Mouse (Mus musculus) limb, embryonic 13.5 days (tissue): ENCODE results near the gene Npr2. TPM values are rescaled to one million over a fixed set of nuclear protein-coding genes. Genes with fewer than 3 reads are reported as not detected.
"Not testable (repeated sequence)": the region's sequence is repeated elsewhere in the genome, so short reads cannot be mapped to it uniquely, and the experiment has no call there.

Source experiments
- ATAC-seq: fragments of 200-750 bp; cut with Nextera tagmentation; 2 replicates; pipeline ENCODE4 v1.8.0; 2017; ENCODE audit warnings: low read depth, moderate number of reproducible peaks, moderate TSS enrichment; ENCODE audit not compliant: low FRiP score
- H3K27ac ChIP-seq: fragments of 300-500 bp; sonication (generic); 2 replicates; pipeline ENCODE4 v1.5.1; 2015; ENCODE audit warnings: inconsistent platforms, mild to moderate bottlenecking, moderate library complexity
- H3K27me3 ChIP-seq: fragments of 300-500 bp; sonication (generic); 2 replicates; pipeline ENCODE4 v1.6.1; 2015; ENCODE audit warnings: mild to moderate bottlenecking, inconsistent platforms
- H3K36me3 ChIP-seq: fragments of 300-500 bp; sonication (generic); 2 replicates; pipeline ENCODE4 v1.6.1; 2015; ENCODE audit warnings: inconsistent platforms, mild to moderate bottlenecking, moderate library complexity
- H3K4me1 ChIP-seq: fragments of 300-500 bp; sonication (generic); 2 replicates; pipeline ENCODE4 v1.6.1; 2015; ENCODE audit warnings: inconsistent platforms
- H3K4me2 ChIP-seq: fragments of 300-500 bp; sonication (generic); replicated peaks from 2 replicates; pipeline ENCODE4 v1.6.1; 2015; ENCODE audit warnings: inconsistent platforms, mild to moderate bottlenecking, moderate library complexity
- H3K4me3 ChIP-seq: fragments of 300-500 bp; sonication (generic); 2 replicates; pipeline ENCODE4 v1.5.1; 2015; ENCODE audit warnings: moderate library complexity, mild to moderate bottlenecking, inconsistent platforms
- H3K9ac ChIP-seq: fragments of 300-500 bp; sonication (generic); 2 replicates; pipeline ENCODE4 v1.6.1; 2015; ENCODE audit warnings: mild to moderate bottlenecking, inconsistent platforms
- H3K9me3 ChIP-seq: fragments of 300-500 bp; sonication (generic); 2 replicates; pipeline ENCODE4 v1.6.1; 2016; ENCODE audit warnings: inconsistent platforms
- WGBS: fragments of 180-500 bp; shearing (Covaris S2); methylation state at CpG from one replicate; pipeline ENCODE4 v1.1.7; 2015; 5-methylcytosine and 5-hydroxymethylcytosine counted together
- polyA plus RNA-seq: library from polyadenylated mRNA; unstranded; fragments of >200 nt; fragmentation: Nextera tagmentation; extraction: Ambion mirVana; gene quantifications from 2 replicates; pipeline ENCODE4 v1.2.1, GENCODE M21; 2015

The Npr2 gene
- polyA plus RNA-seq: 18.7 and 20.2 TPM in 2 replicates

DNA sequence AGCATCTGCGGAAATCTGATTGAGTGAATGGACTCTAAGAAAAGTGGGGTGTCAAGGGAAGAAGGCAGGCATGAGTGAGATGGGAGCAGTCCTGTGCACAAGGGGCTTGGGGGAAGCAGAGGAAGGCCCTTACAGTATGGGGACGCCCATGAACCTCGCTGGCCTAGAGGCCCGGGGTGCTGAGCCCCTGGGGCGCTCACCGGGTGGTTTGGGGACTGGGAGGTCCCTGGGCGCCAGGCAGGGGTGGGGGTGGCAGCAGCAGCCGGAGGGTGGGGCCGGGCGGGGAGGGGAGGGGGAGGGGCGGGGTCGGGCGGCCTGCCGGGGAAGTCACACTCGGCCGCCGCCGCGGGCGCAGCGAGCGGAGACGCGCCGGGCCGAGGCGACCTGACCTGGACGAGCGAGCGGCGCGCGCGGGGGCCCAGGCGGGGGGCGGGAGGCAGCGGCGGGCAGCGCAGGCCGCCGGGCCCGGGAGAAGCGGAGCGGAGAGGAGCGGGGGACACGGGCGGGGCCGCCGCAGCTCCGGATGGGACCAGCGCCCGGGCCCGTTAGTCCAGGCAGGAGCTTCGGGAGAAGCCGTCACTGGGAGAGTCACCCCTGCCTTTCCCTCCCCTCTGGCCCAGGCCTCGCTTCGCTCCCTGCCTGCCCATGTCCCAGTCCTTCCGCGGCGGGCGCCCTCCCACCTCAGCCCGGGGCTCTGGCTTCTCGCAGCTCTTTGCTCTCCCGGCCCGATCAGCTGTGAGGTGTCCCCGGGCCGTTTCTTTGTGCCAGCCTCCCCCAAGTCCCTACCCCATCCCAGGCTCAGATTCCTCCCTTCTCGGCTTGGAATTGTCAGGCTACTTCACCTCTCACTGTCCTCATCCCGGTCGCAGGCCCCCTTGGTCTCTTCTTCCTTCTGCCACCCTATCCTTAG lies at the start of gene Npr2:
Gene Npr2, plus strand, starts transcription at position 890 of the 910 bp plus-strand sequence.
- peaks cover 45% of the 10 kb centered on the region for H3K4me1 ChIP-seq
- peak; percentile 40 for ATAC-seq
- peak within 1 kb of the TSS; percentile 73 for H3K4me3 ChIP-seq
- H3K27ac ChIP-seq: peak within 1 kb of the TSS; percentile 76
- peak within 1 kb of the TSS; percentile 97 for H3K9ac ChIP-seq
- no peaks in the 10 kb centered on the region for H3K36me3 ChIP-seq
- H3K27me3 ChIP-seq: peaks cover 9% of the 10 kb centered on the region; the same call in 1 of the 2 replicates
- 0 out of 2 replicates have a peak, but pooled peaks cover 1% of the 10 kb centered on the region for H3K9me3 ChIP-seq
- WGBS: under 1% methylated on average over 66 of the region's 70 CpGs
- H3K4me2 ChIP-seq: peak within 1 kb of the TSS; percentile 94

DNA sequence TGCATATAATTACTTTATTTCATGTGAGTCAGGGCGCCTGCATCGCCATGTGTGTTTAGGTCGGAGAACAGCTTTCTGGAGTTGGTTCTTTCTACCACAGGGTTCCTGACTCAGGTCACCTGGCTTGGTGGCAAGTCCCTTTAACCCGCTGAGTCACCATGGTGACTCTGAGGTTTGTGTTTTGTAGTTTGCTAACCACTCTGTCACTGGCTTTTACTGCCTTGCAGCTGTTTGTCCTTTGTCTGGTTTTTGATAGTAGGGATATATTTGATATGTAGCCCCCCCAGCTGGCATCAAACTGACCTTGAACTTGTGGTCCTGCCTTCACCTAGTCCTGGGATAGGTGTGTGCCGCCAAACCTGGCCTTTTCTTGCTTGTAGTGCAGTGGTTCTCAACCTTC lies 49.5 kb upstream of the Npr2 start:
- no peaks in the 10 kb centered on the region for H3K9me3 ChIP-seq
- H3K27ac ChIP-seq: no peak overlapping the region
- no peak overlapping the region for H3K4me3 ChIP-seq
- no peak overlapping the region for H3K9ac ChIP-seq
- no peak overlapping the region for H3K4me2 ChIP-seq
- WGBS: 92% methylated on average over 5 of the region's 5 CpGs
- peaks cover 51% of the 10 kb centered on the region for H3K36me3 ChIP-seq
- ATAC-seq: no peak
- H3K27me3 ChIP-seq: no peaks in the 10 kb centered on the region
- H3K4me1 ChIP-seq: peaks cover 21% of the 10 kb centered on the region

DNA sequence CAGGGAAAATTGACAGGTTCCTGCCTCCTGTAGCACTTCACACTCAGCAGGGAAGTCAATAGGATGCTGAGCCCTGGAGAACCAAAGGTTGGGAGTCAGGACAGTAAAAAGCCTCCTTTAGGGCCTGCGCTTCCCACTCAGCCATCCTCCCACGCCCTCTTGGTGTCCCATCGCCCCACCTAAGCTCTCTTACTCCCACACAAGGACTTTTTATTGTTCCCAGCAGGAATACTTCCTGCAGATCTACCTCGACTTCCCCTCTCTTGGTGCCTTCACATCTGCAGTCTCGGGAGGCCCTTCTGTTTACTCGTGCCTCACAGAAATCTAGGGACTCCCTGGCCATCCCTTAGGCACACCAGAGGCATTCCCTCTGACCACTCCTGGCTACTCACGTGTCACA lies 48.3 kb upstream of the Npr2 start:
- 62% methylated on average over 7 of the region's 7 CpGs for WGBS
- H3K27ac ChIP-seq: no peak overlapping the region
- peaks cover 51% of the 10 kb centered on the region for H3K36me3 ChIP-seq
- H3K27me3 ChIP-seq: no peaks in the 10 kb centered on the region
- no peak overlapping the region for H3K4me3 ChIP-seq
- no peak for ATAC-seq
- no peak overlapping the region; the same call in 1 of the 2 replicates for H3K9ac ChIP-seq
- H3K4me1 ChIP-seq: peaks cover 18% of the 10 kb centered on the region
- H3K9me3 ChIP-seq: no peaks in the 10 kb centered on the region
- H3K4me2 ChIP-seq: no peak overlapping the region

DNA sequence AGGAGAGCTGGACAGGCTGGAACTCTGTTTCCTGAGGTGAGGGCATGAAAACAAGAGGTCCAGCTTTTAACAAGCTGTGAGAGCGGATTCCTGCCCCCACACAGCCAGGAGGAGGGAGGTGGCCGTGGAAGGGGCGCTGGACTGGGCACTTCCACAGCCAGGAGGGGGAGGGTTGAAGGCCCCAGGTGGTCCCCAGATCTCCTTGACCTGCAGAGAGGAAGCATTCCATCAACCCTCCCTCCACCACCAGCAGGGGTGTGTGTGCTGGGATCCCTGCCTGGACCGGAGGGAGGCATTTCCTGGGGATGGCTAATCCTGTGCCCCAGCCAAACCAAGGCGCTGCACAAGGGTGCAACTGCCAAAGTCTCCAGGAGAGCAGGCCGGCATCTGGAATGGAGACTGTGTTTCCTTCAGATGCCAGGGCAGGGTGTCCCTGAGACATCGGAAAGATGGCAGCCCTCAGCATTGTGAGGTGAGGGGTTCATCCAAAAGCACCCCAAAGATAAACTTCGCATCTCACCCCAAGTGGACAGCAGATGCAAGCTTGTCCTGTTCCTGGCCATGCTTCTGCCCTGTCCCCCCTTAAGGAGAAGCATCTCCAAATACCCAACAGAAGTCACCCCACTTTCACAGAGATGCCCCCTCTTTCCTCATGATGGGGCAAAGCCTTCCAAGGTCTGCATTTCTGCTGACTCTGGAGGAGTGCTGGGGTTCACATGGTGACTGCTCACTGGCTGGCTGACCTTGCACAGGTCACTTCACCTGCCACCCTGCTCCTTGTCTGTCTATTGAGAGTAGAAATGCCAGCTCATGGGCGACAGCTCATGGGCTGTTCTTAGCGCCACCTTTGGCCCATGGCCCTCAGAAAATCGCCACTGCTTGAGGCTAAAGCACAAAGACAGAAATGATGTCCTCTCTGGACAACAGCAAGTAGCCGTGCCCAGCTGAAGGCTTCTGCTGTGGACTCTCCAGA lies 47.0 kb upstream of the Npr2 start, which contains the start of gene Msmp:
Gene Msmp, minus strand, starts transcription at position 51 of the 973 bp plus-strand sequence.
- peaks cover 13% of the 10 kb centered on the region for H3K4me1 ChIP-seq
- no peak within 1 kb of the TSS for H3K4me3 ChIP-seq
- peaks cover 51% of the 10 kb centered on the region for H3K36me3 ChIP-seq
- no peak within 1 kb of the TSS; the same call in 1 of the 2 replicates for H3K27ac ChIP-seq
- no peak for ATAC-seq
- H3K9me3 ChIP-seq: no peaks in the 10 kb centered on the region
- 66% methylated on average over 12 of the region's 12 CpGs for WGBS
- H3K27me3 ChIP-seq: no peaks in the 10 kb centered on the region
- H3K9ac ChIP-seq: peak within 1 kb of the TSS; percentile 13; the same call in 1 of the 2 replicates
- H3K4me2 ChIP-seq: no peak within 1 kb of the TSS

DNA sequence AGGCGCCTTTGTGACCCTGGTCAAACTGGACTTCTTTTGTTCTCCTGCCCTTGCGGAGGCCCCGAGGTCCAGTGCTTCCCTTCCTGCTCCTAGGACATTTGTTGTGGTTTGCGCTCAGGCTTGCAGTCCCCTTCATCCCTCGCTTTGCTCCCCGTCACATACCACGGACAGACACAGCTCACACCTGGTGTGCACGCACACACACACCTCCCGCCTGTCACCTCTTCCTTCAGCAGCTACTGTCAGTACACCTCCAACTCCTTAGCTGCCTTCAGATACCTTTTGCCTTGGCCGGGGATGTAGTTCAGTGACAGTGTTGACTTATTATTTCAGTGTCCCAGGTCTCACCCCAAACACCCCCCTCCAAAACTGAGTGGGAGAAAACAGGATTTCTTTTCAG lies 46.1 kb upstream of the Npr2 start:
- H3K27me3 ChIP-seq: no peaks in the 10 kb centered on the region
- H3K4me1 ChIP-seq: peaks cover 5% of the 10 kb centered on the region
- no peak overlapping the region for H3K4me2 ChIP-seq
- ATAC-seq: no peak
- H3K36me3 ChIP-seq: peaks cover 46% of the 10 kb centered on the region
- no peak overlapping the region for H3K9ac ChIP-seq
- no peak overlapping the region for H3K4me3 ChIP-seq
- no peaks in the 10 kb centered on the region for H3K9me3 ChIP-seq
- 66% methylated on average over 9 of the region's 10 CpGs for WGBS
- H3K27ac ChIP-seq: no peak overlapping the region

DNA sequence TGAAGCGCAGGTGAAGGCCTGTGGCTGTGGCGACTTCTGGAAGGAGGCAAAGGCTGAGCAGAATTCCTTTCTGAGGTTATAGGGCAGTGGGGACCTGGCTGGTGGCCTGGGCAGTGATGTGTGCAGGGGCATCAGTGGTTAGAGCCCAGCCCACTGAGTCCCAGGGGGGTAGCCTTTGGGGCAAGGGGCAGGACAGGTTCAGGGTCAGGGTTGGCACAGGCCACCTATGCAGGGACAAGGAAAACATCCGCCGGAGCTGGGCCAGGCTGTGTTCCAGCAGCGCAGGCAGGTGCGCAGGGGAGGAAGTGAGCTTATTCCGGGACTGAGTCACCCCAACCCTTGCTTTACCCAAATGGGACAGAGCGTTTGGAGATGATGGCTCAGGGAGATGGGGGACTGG lies 45.3 kb upstream of the Npr2 start:
- H3K27me3 ChIP-seq: no peaks in the 10 kb centered on the region
- H3K4me3 ChIP-seq: no peak overlapping the region
- no peaks in the 10 kb centered on the region for H3K9me3 ChIP-seq
- 68% methylated on average over 8 of the region's 8 CpGs for WGBS
- peaks cover 38% of the 10 kb centered on the region for H3K36me3 ChIP-seq
- H3K9ac ChIP-seq: peak overlapping the region; percentile 25; the same call in 1 of the 2 replicates
- no peak; the same call in 1 of the 2 replicates for ATAC-seq
- no peak overlapping the region for H3K27ac ChIP-seq
- H3K4me2 ChIP-seq: no peak overlapping the region
- H3K4me1 ChIP-seq: peaks cover 5% of the 10 kb centered on the region

DNA sequence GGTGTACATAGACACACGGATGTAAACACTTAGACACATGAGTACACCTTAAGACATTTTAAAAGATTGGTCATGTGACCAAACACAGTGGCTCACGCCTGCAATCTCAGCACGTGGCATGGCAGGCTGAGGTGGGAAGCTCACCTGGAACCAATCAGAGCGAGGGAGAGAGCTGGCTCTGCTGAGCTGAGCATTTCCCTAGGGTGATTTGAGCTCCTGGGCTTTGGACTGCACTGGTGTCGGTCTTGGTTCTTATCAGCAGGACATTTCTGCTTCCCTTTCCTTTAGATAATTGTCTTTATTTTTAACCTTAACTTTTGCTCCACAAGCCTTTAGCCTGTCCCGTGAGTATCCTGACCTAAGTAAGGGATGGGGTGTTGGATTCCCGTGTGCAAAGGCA lies 44.1 kb upstream of the Npr2 start:
- 40% methylated on average over 7 of the region's 7 CpGs for WGBS
- H3K9me3 ChIP-seq: no peaks in the 10 kb centered on the region
- ATAC-seq: 0 out of 2 replicates have a peak, but pooled peaks have one; percentile 10
- peaks cover 5% of the 10 kb centered on the region for H3K4me1 ChIP-seq
- H3K4me2 ChIP-seq: no peak overlapping the region
- H3K27ac ChIP-seq: no peak overlapping the region
- peaks cover 26% of the 10 kb centered on the region for H3K36me3 ChIP-seq
- no peaks in the 10 kb centered on the region for H3K27me3 ChIP-seq
- H3K4me3 ChIP-seq: no peak overlapping the region
- H3K9ac ChIP-seq: no peak overlapping the region

DNA sequence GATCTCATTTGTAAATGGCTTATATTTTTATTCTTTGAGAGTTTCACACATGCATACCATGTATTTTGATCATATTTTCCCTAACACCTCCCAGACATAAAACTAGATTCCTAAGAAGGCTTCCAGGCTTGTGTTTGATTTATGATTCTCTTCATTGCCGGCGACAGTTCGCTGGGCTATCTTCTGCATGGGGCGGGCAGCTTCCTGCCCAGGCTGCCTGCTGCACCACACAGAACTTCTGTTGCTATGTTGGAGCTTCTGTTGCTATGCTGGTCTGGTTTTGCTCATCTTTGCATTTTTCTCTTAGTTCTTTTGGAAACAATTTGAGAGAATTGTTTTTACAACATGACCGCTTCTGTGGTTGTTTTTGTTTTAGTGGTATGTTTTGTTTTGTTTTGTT lies 40.2 kb upstream of the Npr2 start:
- Histone ChIP-seq H3K4me2 (no peak overlapping the region), H3K27me3 (no peaks in the 10 kb centered on the region), H3K4me3 (no peak overlapping the region), H3K4me1 (peaks cover 9% of the 10 kb centered on the region), H3K27ac (no peak overlapping the region), H3K36me3 (no peaks in the 10 kb centered on the region), H3K9me3 (no peaks in the 10 kb centered on the region), H3K9ac (no peak overlapping the region)
- WGBS: 73% methylated on average over 5 of the region's 5 CpGs
- no peak for ATAC-seq

DNA sequence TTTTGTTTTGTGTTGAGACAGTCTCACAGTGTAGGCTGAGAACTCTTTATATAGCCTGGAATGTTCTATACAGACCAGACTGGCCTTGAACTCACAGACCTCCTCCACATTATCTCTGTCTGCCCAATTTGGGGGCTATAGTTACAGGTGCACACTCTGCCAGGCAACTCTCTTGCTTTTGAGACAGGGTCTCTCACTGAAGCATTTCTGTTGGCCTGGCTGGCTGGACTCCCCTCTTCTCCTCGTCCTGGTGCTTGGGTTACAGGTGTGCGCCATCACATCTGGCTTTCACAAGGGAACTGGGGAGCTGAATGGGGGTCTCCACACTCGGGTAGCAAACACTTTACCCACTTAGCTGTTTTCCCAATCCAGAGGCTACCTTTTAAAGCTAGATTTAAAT lies 39.8 kb upstream of the Npr2 start:
- no peaks in the 10 kb centered on the region for H3K9me3 ChIP-seq
- H3K36me3 ChIP-seq: no peaks in the 10 kb centered on the region
- WGBS: 59% methylated on average over 3 of the region's 3 CpGs
- H3K9ac ChIP-seq: no peak overlapping the region
- no peaks in the 10 kb centered on the region for H3K27me3 ChIP-seq
- no peak overlapping the region for H3K27ac ChIP-seq
- H3K4me1 ChIP-seq: peaks cover 9% of the 10 kb centered on the region
- no peak overlapping the region for H3K4me2 ChIP-seq
- no peak for ATAC-seq
- H3K4me3 ChIP-seq: no peak overlapping the region

DNA sequence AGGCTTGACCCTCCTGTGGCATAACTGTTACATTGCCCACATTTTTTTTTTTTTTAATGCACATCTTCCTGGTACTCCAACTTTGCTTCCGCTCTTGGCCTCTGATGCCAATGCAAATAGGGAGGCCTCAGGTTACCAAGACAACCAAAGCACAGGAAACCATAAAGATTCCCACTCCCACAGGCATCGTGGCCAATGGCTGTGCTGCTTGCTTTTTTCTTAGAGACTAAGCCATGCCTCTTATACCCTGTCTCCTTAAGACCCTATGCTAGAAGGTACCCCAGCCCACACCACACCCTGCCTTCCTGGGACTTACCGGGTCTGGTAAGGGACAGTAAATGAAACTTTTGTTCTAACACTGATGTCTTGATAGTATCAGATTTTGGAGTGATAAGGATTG lies 38.3 kb upstream of the Npr2 start:
- H3K4me3 ChIP-seq: no peak overlapping the region
- no peaks in the 10 kb centered on the region for H3K9me3 ChIP-seq
- WGBS: 53% methylated on average over 3 of the region's 3 CpGs
- H3K4me2 ChIP-seq: no peak overlapping the region
- no peaks in the 10 kb centered on the region for H3K36me3 ChIP-seq
- H3K27ac ChIP-seq: no peak overlapping the region
- no peak for ATAC-seq
- H3K9ac ChIP-seq: no peak overlapping the region
- no peaks in the 10 kb centered on the region for H3K27me3 ChIP-seq
- peaks cover 4% of the 10 kb centered on the region; the same call in 1 of the 2 replicates for H3K4me1 ChIP-seq

DNA sequence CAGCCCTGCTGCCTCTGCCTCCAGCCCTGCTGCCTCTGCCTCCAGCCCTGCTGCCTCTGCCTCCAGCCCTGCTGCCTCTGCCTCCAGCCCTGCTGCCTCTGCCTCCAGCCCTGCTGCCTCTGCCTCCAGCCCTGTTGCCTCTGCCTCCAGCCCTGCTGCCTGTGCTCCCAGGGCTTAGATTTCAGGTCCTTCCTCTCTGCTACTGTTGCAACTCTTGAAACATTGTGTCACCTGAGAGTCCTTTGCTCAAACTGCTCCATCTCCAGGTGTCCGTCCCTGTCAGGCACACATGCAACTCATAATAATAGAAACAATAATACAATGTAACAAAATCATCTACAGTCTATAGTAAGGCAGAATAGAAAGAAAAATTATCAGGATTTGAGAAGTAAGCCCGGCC lies 35.1 kb upstream of the Npr2 start:
- not testable (repeated sequence) for ATAC-seq, H3K4me3 ChIP-seq, H3K9ac ChIP-seq, H3K4me1 ChIP-seq, H3K27me3 ChIP-seq, H3K27ac ChIP-seq, H3K36me3 ChIP-seq, H3K9me3 ChIP-seq, H3K4me2 ChIP-seq
- WGBS: 72% methylated on average over 2 of the region's 2 CpGs

DNA sequence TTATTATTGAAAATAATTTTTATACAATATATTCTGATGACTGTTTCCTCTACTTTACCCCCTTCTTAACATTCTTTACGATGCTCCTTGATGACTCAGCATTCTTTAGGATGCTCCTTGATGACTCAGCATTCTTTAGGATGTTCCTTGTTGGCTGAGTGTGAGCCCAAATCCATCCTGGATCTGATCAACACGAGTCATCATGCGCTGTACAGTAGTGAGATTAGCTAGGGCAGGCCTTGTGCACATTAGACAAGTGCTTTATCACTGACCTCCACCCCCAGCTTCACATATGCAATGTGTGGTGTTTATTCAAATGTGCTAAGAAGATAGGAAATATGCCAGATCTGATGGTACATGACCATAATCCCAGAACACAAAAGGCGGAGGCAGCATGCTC lies 33.5 kb upstream of the Npr2 start:
- no peak overlapping the region for H3K4me3 ChIP-seq
- peaks cover 4% of the 10 kb centered on the region; the same call in 1 of the 2 replicates for H3K4me1 ChIP-seq
- 83% methylated on average over 4 of the region's 4 CpGs for WGBS
- no peak overlapping the region for H3K27ac ChIP-seq
- no peak overlapping the region for H3K4me2 ChIP-seq
- H3K9ac ChIP-seq: no peak overlapping the region
- no peaks in the 10 kb centered on the region for H3K27me3 ChIP-seq
- no peak for ATAC-seq
- no peaks in the 10 kb centered on the region for H3K36me3 ChIP-seq
- H3K9me3 ChIP-seq: no peaks in the 10 kb centered on the region
